Mouse (Mus musculus) MEL (cell line): Measurements from ENCODE around the gene Efcab2. TPM values are rescaled to one million over a fixed set of nuclear protein-coding genes. Genes with fewer than 3 reads are reported as not detected.

Experiments
- DNase-seq: peaks from one replicate; pipeline ENCODE4 v3.0.0; 2011; ENCODE audit warnings: low read depth, low spot score
- H3K27ac ChIP-seq: 2 replicates; pipeline ENCODE4 v1.5.1; 2012; ENCODE audit warnings: low read depth, mild to moderate bottlenecking, control low read depth, low read length, moderate library complexity; ENCODE audit not compliant: control insufficient read depth
- H3K27me3 ChIP-seq, 2 experiments: fragments of 150-350 bp in 1 of 2; sonication (generic) in 1 of 2; 2 replicates each; pipeline ENCODE4 v1.6.1; 2012; ENCODE audit warnings: low read length in 2 of 2, mild to moderate bottlenecking in 2 of 2, improper control_type of control experiment in 1 of 2, moderate library complexity in 1 of 2; ENCODE audit not compliant: insufficient read depth in 2 of 2, control insufficient read depth in 1 of 2
- H3K36me3 ChIP-seq, 2 experiments: 2 replicates each; pipeline ENCODE4 v1.6.1; 2012 to 2014; ENCODE audit warnings: low read length in 2 of 2, improper control_type of control experiment in 1 of 2, inconsistent platforms in 1 of 2, mild to moderate bottlenecking in 1 of 2; ENCODE audit not compliant: insufficient read depth in 2 of 2, control insufficient read depth in 1 of 2
- H3K4me1 ChIP-seq, 2 experiments: fragments of 150-350 bp in 1 of 2; sonication (generic) in 1 of 2; 2 replicates each; pipeline ENCODE4 v1.6.1; 2012; ENCODE audit warnings: low read length in 2 of 2, improper control_type of control experiment in 1 of 2, mild to moderate bottlenecking in 1 of 2; ENCODE audit not compliant: insufficient read depth in 2 of 2, control insufficient read depth in 1 of 2
- H3K4me3 ChIP-seq, 2 experiments: fragments of 150-350 bp in 1 of 2; sonication (generic) in 1 of 2; 2 replicates each; pipeline ENCODE4 v1.5.1; 2012; ENCODE audit warnings: low read depth in 2 of 2, low read length in 2 of 2, mild to moderate bottlenecking in 2 of 2, moderate library complexity in 2 of 2, control low read depth in 1 of 2, improper control_type of control experiment in 1 of 2; ENCODE audit not compliant: control insufficient read depth in 1 of 2, insufficient read depth in 1 of 2
- H3K79me2 ChIP-seq: 2 replicates; pipeline ENCODE4 v1.6.1; 2012; ENCODE audit warnings: mild to moderate bottlenecking, low read length, moderate library complexity; ENCODE audit not compliant: control insufficient read depth, poor library complexity, insufficient read depth
- H3K9ac ChIP-seq: 2 replicates; pipeline ENCODE4 v1.6.1; 2012; ENCODE audit warnings: low read depth, mild to moderate bottlenecking, control low read depth, low read length, moderate library complexity; ENCODE audit not compliant: control insufficient read depth, poor library complexity, severe bottlenecking
- H3K9me3 ChIP-seq: fragments of 150-350 bp; sonication (generic); replicated peaks from 2 replicates; pipeline ENCODE4 v1.6.1; 2012; ENCODE audit warnings: mild to moderate bottlenecking, low read length, improper control_type of control experiment, moderate library complexity; ENCODE audit not compliant: insufficient read depth
- CHD1 ChIP-seq: IDR thresholded peaks from 2 replicates; pipeline ENCODE4 v1.6.1; 2012; ENCODE audit warnings: low read depth, mild to moderate bottlenecking, inconsistent platforms, low read length, improper control_type of control experiment
- ELF1 ChIP-seq: IDR thresholded peaks from 2 replicates; pipeline ENCODE4 v1.6.1; 2014; ENCODE audit warnings: low read depth, mild to moderate bottlenecking, inconsistent platforms, low read length, improper control_type of control experiment, moderate library complexity
- EP300 ChIP-seq, 2 experiments: IDR thresholded peaks; 2 replicates each; pipeline ENCODE4 v1.6.1; 2011; ENCODE audit warnings: improper control_type of control experiment in 2 of 2, low read length in 2 of 2, low read depth in 1 of 2, mild to moderate bottlenecking in 1 of 2
- ETS1 ChIP-seq: IDR thresholded peaks from 2 replicates; pipeline ENCODE4 v1.6.1; 2012; ENCODE audit warnings: low read depth, mild to moderate bottlenecking, inconsistent platforms, low read length, improper control_type of control experiment, moderate library complexity
- HCFC1 ChIP-seq: IDR thresholded peaks from 2 replicates; pipeline ENCODE4 v1.6.1; 2012; ENCODE audit warnings: low read depth, mild to moderate bottlenecking, inconsistent platforms, low read length, improper control_type of control experiment, moderate library complexity
- JUND ChIP-seq: IDR thresholded peaks from 2 replicates; pipeline ENCODE4 v1.6.1; 2011; ENCODE audit warnings: low read depth, mild to moderate bottlenecking, improper control_type of control experiment, low read length
- KAT2A ChIP-seq: conservative IDR thresholded peaks from 2 replicates; pipeline ENCODE4 v1.6.1; 2012; ENCODE audit warnings: low read depth, low read length, improper control_type of control experiment, inconsistent platforms
- MXI1 ChIP-seq: IDR thresholded peaks from 2 replicates; pipeline ENCODE4 v1.6.1; 2011; ENCODE audit warnings: mild to moderate bottlenecking, low read depth, low read length, improper control_type of control experiment
- MYC ChIP-seq: IDR thresholded peaks from 2 replicates; pipeline ENCODE4 v1.6.1; 2011; ENCODE audit warnings: low read depth, mild to moderate bottlenecking, low read length, improper control_type of control experiment, moderate library complexity
- RAD21 ChIP-seq: IDR thresholded peaks from 2 replicates; pipeline ENCODE4 v1.6.1; 2011; ENCODE audit warnings: mild to moderate bottlenecking, low read depth, low read length, improper control_type of control experiment
- RCOR1 ChIP-seq: IDR thresholded peaks from 2 replicates; pipeline ENCODE4 v1.6.1; 2012; ENCODE audit warnings: low read depth, mild to moderate bottlenecking, inconsistent platforms, low read length, improper control_type of control experiment
- SMC3 ChIP-seq: IDR thresholded peaks from 2 replicates; pipeline ENCODE4 v1.6.1; 2011; ENCODE audit warnings: low read depth, low read length, improper control_type of control experiment
- TAL1 ChIP-seq: IDR thresholded peaks from 2 replicates; pipeline ENCODE4 v1.6.1; 2012; ENCODE audit warnings: mild to moderate bottlenecking, inconsistent platforms, low read length, moderate library complexity, mixed read lengths
- TBP ChIP-seq: IDR thresholded peaks from 2 replicates; pipeline ENCODE4 v1.8.0; 2011; ENCODE audit warnings: low read depth, low read length, improper control_type of control experiment
- USF2 ChIP-seq, 2 experiments: IDR thresholded peaks; 2 replicates each; pipeline ENCODE4 v1.6.1; 2011 to 2012; ENCODE audit warnings: improper control_type of control experiment in 2 of 2, low read length in 2 of 2, borderline replicate concordance in 1 of 2, inconsistent platforms in 1 of 2, low read depth in 1 of 2, mild to moderate bottlenecking in 1 of 2; ENCODE audit not compliant: insufficient read depth in 1 of 2
- polyA plus RNA-seq, 2 experiments: library from polyadenylated mRNA; stranded (reverse) in 1 of 2; unstranded in 1 of 2; fragments of >175 nt in 1 of 2; fragments of >200 nt in 1 of 2; gene quantifications; 2 replicates each; pipeline versions ENCODE4 v1.2.1 to v1.2.4; 2012; ENCODE audit warnings: low replicate concordance in 2 of 2, low read depth in 1 of 2; ENCODE audit not compliant: insufficient read length in 2 of 2, insufficient read depth in 1 of 2, missing spikeins in 1 of 2
- total RNA-seq: library from RNA; depleted of rRNA; stranded (reverse); fragments of 300-350 nt; gene quantifications from 2 replicates; pipeline ENCODE4 v1.2.3, GENCODE M21; 2012

The Efcab2 gene
- total and polyA plus RNA-seq, 3 experiments = 0.85 to 3.2 TPM; not detected in 1

DNA sequence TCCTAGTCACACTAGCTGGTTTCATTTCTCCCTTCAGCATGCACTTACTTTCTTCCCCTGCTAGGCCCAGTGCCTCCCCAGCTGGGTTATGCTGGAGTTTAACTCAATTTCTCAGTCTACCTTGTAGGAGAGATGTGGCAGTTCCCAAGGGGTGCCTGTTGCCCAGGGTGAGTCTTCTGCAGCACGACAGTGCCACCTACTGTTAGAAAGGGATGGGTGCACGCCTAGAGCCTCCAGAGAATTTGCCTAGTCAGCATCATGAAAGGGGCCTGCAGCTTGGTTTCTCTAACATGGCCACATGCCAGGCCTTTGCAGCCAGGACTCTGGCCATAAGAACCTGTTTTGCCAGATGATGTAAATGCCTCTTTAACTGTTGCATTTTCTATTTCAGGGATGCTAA, 57.8 kb downstream of the Efcab2 start (continued):
- no peak for TF ChIP-seq MXI1

- TF ChIP-seq RCOR1 = no peak
- TF ChIP-seq SMC3 = no peak
- TF ChIP-seq KAT2A = no peak
- TF ChIP-seq RAD21 = no peak
- no peak for TF ChIP-seq EP300 (IDR thresholded peaks at IDR 0.05; ENCODE audit: low read depth in 1 of 2, low read length in 2 of 2)
- TF ChIP-seq, all 39 proteins: peak for 0
- Histone ChIP-seq H3K79me2 (no peaks in the 10 kb centered on the region), H3K4me1 (no peaks in the 10 kb centered on the region), H3K9me3 (no peaks in the 10 kb centered on the region), H3K9ac (no peak overlapping the region), H3K36me3 (no peaks in the 10 kb centered on the region), H3K4me3 (no peak overlapping the region), H3K27me3 (no peaks in the 10 kb centered on the region), H3K27ac (no peak overlapping the region)
- DNase-seq = no peak
These were observed 58.3 kb downstream of the Efcab2 start for GRCm38 (mm10) chr1:178464140-178464539.

DNA sequence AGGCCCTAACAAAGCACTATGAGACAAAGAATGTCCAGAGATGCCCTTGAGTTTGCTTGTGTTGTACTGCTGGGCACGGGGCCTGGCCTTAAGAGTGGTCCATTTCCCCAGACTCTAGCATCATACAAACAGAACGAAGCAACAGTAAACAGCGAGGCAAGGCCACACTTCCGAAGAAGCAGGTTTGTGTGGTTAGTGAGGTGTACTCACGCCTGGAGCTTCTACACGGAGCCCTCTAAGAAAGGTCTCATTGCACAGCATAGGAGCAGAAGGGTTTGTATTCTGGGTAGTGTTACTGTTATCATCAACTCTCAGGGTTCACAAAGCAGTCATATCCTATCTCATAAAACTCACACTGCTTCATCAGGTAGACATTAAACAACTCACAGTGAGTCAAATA, 61.7 kb downstream of the Efcab2 start:
- H3K4me1 ChIP-seq = no peaks in the 10 kb centered on the region
- TF ChIP-seq ELF1 (no peak), TAL1 (no peak), USF2 (IDR thresholded peaks at IDR 0.05; ENCODE audit: borderline replicate concordance in 1 of 2, insufficient read depth in 1 of 2, low read depth in 1 of 2, low read length in 2 of 2) (no peak), KAT2A (no peak), CHD1 (no peak), RCOR1 (no peak), TBP (no peak), ETS1 (no peak), HCFC1 (no peak), MYC (no peak), JUND (no peak), SMC3 (no peak)
- no peaks in the 10 kb centered on the region for H3K9me3 ChIP-seq
- no peaks in the 10 kb centered on the region for H3K36me3 ChIP-seq
- H3K79me2 ChIP-seq = no peaks in the 10 kb centered on the region
- H3K9ac ChIP-seq = no peak overlapping the region
- no peaks in the 10 kb centered on the region for H3K27me3 ChIP-seq
- DNase-seq = no peak
- H3K27ac ChIP-seq = no peak overlapping the region
- no peak overlapping the region for H3K4me3 ChIP-seq
